Mouse (Mus musculus) lung, postnatal 14 days (tissue): Measurements from ENCODE around the gene Rfesd.

Experiments used
- DNase-seq: peaks from one replicate; pipeline ENCODE4 v3.0.0; 2021

The Rfesd gene

GRCm38 (mm10) chr13:76017974-76018843 is at the start of gene Rfesd:
Rfesd (minus strand) TSS chr13:76018719.
- DNase-seq: peak; percentile 97

- DNase-seq: no peak
These were observed 45.9 kb upstream of the Rfesd start for GRCm38 (mm10) chr13:76064363-76064945.

GRCm38 (mm10) chr13:76063548-76063947 is 45.0 kb upstream of the Rfesd start:
- DNase-seq: no peak

GRCm38 (mm10) chr13:76062569-76062968 is 44.0 kb upstream of the Rfesd start:
- DNase-seq: no peak

GRCm38 (mm10) chr13:76062126-76062525 is 43.6 kb upstream of the Rfesd start:
- no peak for DNase-seq

GRCm38 (mm10) chr13:76059591-76059990 is 41.1 kb upstream of the Rfesd start:
- DNase-seq: no peak

GRCm38 (mm10) chr13:76057267-76058069 is 38.9 kb upstream of the Rfesd start:
- no peak for DNase-seq

- DNase-seq: no peak
These were observed 38.4 kb upstream of the Rfesd start, which contains the start of gene Gpr150 for GRCm38 (mm10) chr13:76056896-76057266. Gpr150 (minus strand) TSS chr13:76056996.

- peak; percentile 56 for DNase-seq
These were observed 37.8 kb upstream of the Rfesd start for GRCm38 (mm10) chr13:76056261-76056724.

GRCm38 (mm10) chr13:76055391-76056232 is 37.1 kb upstream of the Rfesd start:
- peak; percentile 14 for DNase-seq

- DNase-seq: no peak
These were observed 26.5 kb upstream of the Rfesd start for GRCm38 (mm10) chr13:76044971-76045370.

- DNase-seq: no peak
These were observed 23.9 kb upstream of the Rfesd start for GRCm38 (mm10) chr13:76042455-76042854.

GRCm38 (mm10) chr13:76024588-76024987 is 6.1 kb upstream of the Rfesd start:
- DNase-seq: no peak

- DNase-seq: peak; percentile 2
These were observed 3.3 kb upstream of the Rfesd start for GRCm38 (mm10) chr13:76021782-76022181.

GRCm38 (mm10) chr13:76018844-76019400 is 403 bp upstream of the Rfesd start:
- no peak for DNase-seq

GRCm38 (mm10) chr13:76017465-76017864 is 1.1 kb downstream of the Rfesd start:
- no peak for DNase-seq

- no peak for DNase-seq
These were observed 4.0 kb downstream of the Rfesd start for GRCm38 (mm10) chr13:76014511-76014910.

- DNase-seq: no peak
These were observed 15.2 kb downstream of the Rfesd start for GRCm38 (mm10) chr13:76003272-76003671.

- DNase-seq: no peak
These were observed 26.1 kb downstream of the Rfesd start for GRCm38 (mm10) chr13:75992169-75993028.

GRCm38 (mm10) chr13:75988096-75988495 is 30.4 kb downstream of the Rfesd start:
- DNase-seq: no peak

- DNase-seq: peak; percentile 7
These were observed 36.6 kb downstream of the Rfesd start for GRCm38 (mm10) chr13:75981901-75982300.
